Mouse (Mus musculus) heart, adult 8-10 months (tissue): Measurements from ENCODE around the gene Ms4a5. TPM values are rescaled to one million over a fixed set of nuclear protein-coding genes. Genes with fewer than 3 reads are reported as not detected.

ENCODE experiments used
- DNase-seq: peaks from one replicate; pipeline ENCODE4 v3.0.0; 2022; ENCODE audit warnings: low spot score
- total RNA-seq, 4 experiments: library from RNA; stranded (reverse); gene quantifications; 2 replicates each; pipeline ENCODE4 v1.2.4; 2022

Ms4a5 gene
- total RNA-seq, 4 experiments from 2014 or later = not detected

DNA sequence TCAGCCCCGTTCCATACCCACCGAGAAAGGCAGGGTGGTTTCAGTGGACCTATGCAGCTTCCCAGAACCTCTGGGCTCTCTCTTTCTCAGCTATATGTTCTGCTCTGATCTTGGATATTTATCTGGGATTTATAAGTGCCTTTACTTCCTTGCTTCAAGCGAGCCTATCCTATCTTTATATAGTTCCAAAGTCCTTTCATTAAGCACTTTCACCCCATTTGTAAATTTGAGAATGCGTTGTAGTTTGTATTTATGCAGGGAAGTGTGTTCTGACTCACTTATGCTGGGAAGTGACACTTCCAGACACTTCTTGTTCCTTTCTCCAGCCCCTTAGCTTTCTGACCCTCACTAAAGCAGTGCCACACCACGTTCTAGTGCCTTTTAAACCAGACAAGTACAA, 51.3 kb downstream of the Ms4a5 start, which contains the start of gene Ms4a12:
Gene Ms4a12, minus strand, starts transcription at position 101 of the 400 bp plus-strand sequence.
- DNase-seq = no peak

Other genes with a start within 250 kb of the Ms4a5 start
- gene Ms4a8a, start 202.8 kb downstream of the Ms4a5 start, total RNA-seq = 1 to 10 TPM in 3 of 4 experiments, under 1 TPM in 1; 0.82 to 4.2 (median 1.4) TPM
- gene 1700017D01Rik, start 153.0 kb downstream of the Ms4a5 start, total RNA-seq = not detected
- gene 1700025F22Rik, start 118.6 kb downstream of the Ms4a5 start, total RNA-seq = not detected
- not detected for gene Ms4a13, start 87.1 kb downstream of the Ms4a5 start, total RNA-seq
- gene Ms4a12, start 51.4 kb downstream of the Ms4a5 start, total RNA-seq = not detected
- under 1 TPM; 0.33 to 0.78 (median 0.34) TPM for gene Ms4a1, start 17.6 kb downstream of the Ms4a5 start, total RNA-seq
- under 1 TPM in 3 of 4 experiments, not detected in 1; 0.12 to 0.20 (median 0.13) TPM for gene Ms4a14, start 30.6 kb upstream of the Ms4a5 start, total RNA-seq
- 1 to 10 TPM in 2 of 4 experiments, under 1 TPM in 2; 0.59 to 1.9 (median 1.2) TPM for gene Ms4a7, start 52.3 kb upstream of the Ms4a5 start, total RNA-seq
- 1 to 10 TPM; 1.5 to 5.5 (median 2.8) TPM for gene Ms4a4a, start 91.7 kb upstream of the Ms4a5 start, total RNA-seq
- gene Ms4a4c, start 120.9 kb upstream of the Ms4a5 start, total RNA-seq = under 1 TPM in 1 of 4 experiments, not detected in 3; 0.34 TPM
- gene Ms4a4b, start 159.7 kb upstream of the Ms4a5 start, total RNA-seq = under 1 TPM; 0.19 to 0.79 (median 0.37) TPM
- 1 to 10 TPM; 3.7 to 4.7 (median 4.1) TPM for gene Ms4a6c, start 185.5 kb upstream of the Ms4a5 start, total RNA-seq
- gene Gm8369, start 202.1 kb upstream of the Ms4a5 start, total RNA-seq = under 1 TPM in 2 of 4 experiments, not detected in 2; 0.40 to 0.57 TPM
- gene Ms4a6b, start 232.6 kb upstream of the Ms4a5 start, total RNA-seq = 1 to 10 TPM; 2.4 to 5.9 (median 3.6) TPM